Mouse (Mus musculus): ENCODE data around the gene Nat8f2. TPM values are rescaled to one million over a fixed set of nuclear protein-coding genes. Genes with fewer than 3 reads are reported as not detected.
"Not testable (repeated sequence)": the region's sequence is repeated elsewhere in the genome, so short reads cannot be mapped to it uniquely, and the experiment has no call there.

Gene Nat8f2
- 0.31 and 0.33 TPM in 2 replicates for polyA plus RNA-seq (2012; rRNA removed)

- not testable (repeated sequence) for H3K4me3 ChIP-seq (replicated peaks; ENCODE audit: insufficient read depth, low read depth, low read length); H3K27me3 ChIP-seq (ENCODE audit: control insufficient read depth, insufficient read depth, low read length); H3K4me1 ChIP-seq (ENCODE audit: control insufficient read depth, insufficient read depth, low read length); DNase-seq; H3K27ac ChIP-seq (ENCODE audit: insufficient read depth, low read length)
- WGBS = 70% methylated on average over 5 of the region's 5 CpGs
Measured at GRCm38 (mm10) chr6:85869006-85869405, at the start of gene Nat8f2. Nat8f2 (minus strand) TSS chr6:85869158.

- not testable (repeated sequence) for DNase-seq; H3K4me1 ChIP-seq (ENCODE audit: control insufficient read depth, insufficient read depth, low read length); H3K4me3 ChIP-seq (replicated peaks; ENCODE audit: insufficient read depth, low read depth, low read length); H3K27me3 ChIP-seq (ENCODE audit: control insufficient read depth, insufficient read depth, low read length); H3K27ac ChIP-seq (ENCODE audit: insufficient read depth, low read length)
- WGBS = 97% methylated on average over 3 of the region's 3 CpGs
Measured at GRCm38 (mm10) chr6:85918341-85918740, 49.4 kb upstream of the Nat8f2 start.

- 77% methylated on average over 6 of the region's 6 CpGs for WGBS
- no peak overlapping the region for H3K27ac ChIP-seq (ENCODE audit: insufficient read depth, low read length)
Measured at GRCm38 (mm10) chr6:85916596-85916995, 47.6 kb upstream of the Nat8f2 start.

GRCm38 (mm10) chr6:85915539-85916513 is 46.9 kb upstream of the Nat8f2 start, which contains the start of gene Nat8f1:
Nat8f1 (minus strand) TSS chr6:85915687.
- under 1% methylated on average over 61 of the region's 61 CpGs for WGBS
- TF ChIP-seq CTCF (IDR thresholded peaks at IDR 0.05; ENCODE audit: borderline replicate concordance, insufficient read depth, low read depth, low read length) (peak; percentile 45), POLR2A (IDR thresholded peaks at IDR 0.05; ENCODE audit: borderline replicate concordance, insufficient read depth, low read length) (peak; percentile 44; the same call in 1 of the 2 replicates)

More at GRCm38 (mm10) chr6:85916596-85916995, 47.6 kb upstream of the Nat8f2 start:
- Histone ChIP-seq H3K4me1 (ENCODE audit: control insufficient read depth, insufficient read depth, low read length) (no peaks in the 10 kb centered on the region), H3K4me3 (replicated peaks; ENCODE audit: insufficient read depth, low read depth, low read length) (peak overlapping the region; percentile 65), H3K27me3 (ENCODE audit: control insufficient read depth, insufficient read depth, low read length) (no peaks in the 10 kb centered on the region)
- TF ChIP-seq CTCF (IDR thresholded peaks at IDR 0.05; ENCODE audit: borderline replicate concordance, insufficient read depth, low read depth, low read length) (no peak), POLR2A (IDR thresholded peaks at IDR 0.05; ENCODE audit: borderline replicate concordance, insufficient read depth, low read length) (no peak)
- no peak for DNase-seq

GRCm38 (mm10) chr6:85915141-85915538 is 46.2 kb upstream of the Nat8f2 start:
- peak overlapping the region; percentile 78 for H3K27ac ChIP-seq (ENCODE audit: insufficient read depth, low read length)
- 2% methylated on average over 11 of the region's 11 CpGs for WGBS
- H3K27me3 ChIP-seq (ENCODE audit: control insufficient read depth, insufficient read depth, low read length) = no peaks in the 10 kb centered on the region
- no peak for DNase-seq
- TF ChIP-seq CTCF (IDR thresholded peaks at IDR 0.05; ENCODE audit: borderline replicate concordance, insufficient read depth, low read depth, low read length) = no peak
- TF ChIP-seq POLR2A (IDR thresholded peaks at IDR 0.05; ENCODE audit: borderline replicate concordance, insufficient read depth, low read length) = no peak
- H3K4me3 ChIP-seq (replicated peaks; ENCODE audit: insufficient read depth, low read depth, low read length) = peak overlapping the region; percentile 81
- H3K4me1 ChIP-seq (ENCODE audit: control insufficient read depth, insufficient read depth, low read length) = no peaks in the 10 kb centered on the region

More at GRCm38 (mm10) chr6:85915539-85916513, 46.9 kb upstream of the Nat8f2 start, which contains the start of gene Nat8f1:
- Histone ChIP-seq H3K27ac (ENCODE audit: insufficient read depth, low read length) (peak within 1 kb of the TSS; percentile 87), H3K4me3 (replicated peaks; ENCODE audit: insufficient read depth, low read depth, low read length) (peak within 1 kb of the TSS; percentile 81)
- not testable (repeated sequence) for H3K4me1 ChIP-seq (ENCODE audit: control insufficient read depth, insufficient read depth, low read length); H3K27me3 ChIP-seq (ENCODE audit: control insufficient read depth, insufficient read depth, low read length)
- peak; percentile 87 to 90 for DNase-seq

GRCm38 (mm10) chr6:85911587-85911986 is 42.6 kb upstream of the Nat8f2 start, which contains the start of gene Tprkb:
Tprkb (plus strand) TSS chr6:85911865.
- TF ChIP-seq CTCF (IDR thresholded peaks at IDR 0.05; ENCODE audit: borderline replicate concordance, insufficient read depth, low read depth, low read length) = no peak
- WGBS = 85% methylated on average over 3 of the region's 3 CpGs
- no peak for DNase-seq
- Histone ChIP-seq H3K4me1 (ENCODE audit: control insufficient read depth, insufficient read depth, low read length) (no peaks in the 10 kb centered on the region), H3K27ac (ENCODE audit: insufficient read depth, low read length) (no peak within 1 kb of the TSS), H3K4me3 (replicated peaks; ENCODE audit: insufficient read depth, low read depth, low read length) (no peak within 1 kb of the TSS), H3K27me3 (ENCODE audit: control insufficient read depth, insufficient read depth, low read length) (no peaks in the 10 kb centered on the region)

GRCm38 (mm10) chr6:85909704-85910103 is 40.7 kb upstream of the Nat8f2 start:
- Histone ChIP-seq H3K4me3 (replicated peaks; ENCODE audit: insufficient read depth, low read depth, low read length) (no peak overlapping the region), H3K27ac (ENCODE audit: insufficient read depth, low read length) (no peak overlapping the region), H3K27me3 (ENCODE audit: control insufficient read depth, insufficient read depth, low read length) (no peaks in the 10 kb centered on the region), H3K4me1 (ENCODE audit: control insufficient read depth, insufficient read depth, low read length) (no peaks in the 10 kb centered on the region)
- no peak for TF ChIP-seq CTCF (IDR thresholded peaks at IDR 0.05; ENCODE audit: borderline replicate concordance, insufficient read depth, low read depth, low read length)
- no peak for TF ChIP-seq POLR2A (IDR thresholded peaks at IDR 0.05; ENCODE audit: borderline replicate concordance, insufficient read depth, low read length)
- DNase-seq = no peak
- 95% methylated on average over 1 of the region's 1 CpGs for WGBS

- Histone ChIP-seq H3K4me3 (replicated peaks; ENCODE audit: insufficient read depth, low read depth, low read length) (no peak overlapping the region), H3K4me1 (ENCODE audit: control insufficient read depth, insufficient read depth, low read length) (no peaks in the 10 kb centered on the region), H3K27ac (ENCODE audit: insufficient read depth, low read length) (no peak overlapping the region), H3K27me3 (ENCODE audit: control insufficient read depth, insufficient read depth, low read length) (no peaks in the 10 kb centered on the region)
- no peak for DNase-seq
- 70% methylated on average over 3 of the region's 3 CpGs for WGBS
- TF ChIP-seq CTCF (IDR thresholded peaks at IDR 0.05; ENCODE audit: borderline replicate concordance, insufficient read depth, low read depth, low read length) = no peak
- no peak for TF ChIP-seq POLR2A (IDR thresholded peaks at IDR 0.05; ENCODE audit: borderline replicate concordance, insufficient read depth, low read length)
Measured at GRCm38 (mm10) chr6:85908341-85908740, 39.4 kb upstream of the Nat8f2 start.

GRCm38 (mm10) chr6:85906911-85907351 is 38.0 kb upstream of the Nat8f2 start:
- peak overlapping the region; percentile 34; the same call in 1 of the 2 replicates for H3K27ac ChIP-seq (ENCODE audit: insufficient read depth, low read length)
- peak; percentile 29 to 68 for DNase-seq
- H3K4me3 ChIP-seq (replicated peaks; ENCODE audit: insufficient read depth, low read depth, low read length); H3K27me3 ChIP-seq (ENCODE audit: control insufficient read depth, insufficient read depth, low read length); H3K4me1 ChIP-seq (ENCODE audit: control insufficient read depth, insufficient read depth, low read length): not testable (repeated sequence)
- 15% methylated on average over 2 of the region's 2 CpGs for WGBS

Measured in cerebellum, adult 2 months (tissue).